Mouse (Mus musculus): Measurements from ENCODE around the gene Slc12a8.
"Not testable (repeated sequence)": the region's sequence is repeated elsewhere in the genome, so short reads cannot be mapped to it uniquely, and the experiment has no call there.

Slc12a8 gene

GRCm38 (mm10) chr16:33516807-33517565, at the start of gene Slc12a8:
Gene Slc12a8, plus strand, starts transcription at chr16:33517328.
- peak; percentile 82 for DNase-seq (ENCODE audit: low read depth, low spot score)

DNA sequence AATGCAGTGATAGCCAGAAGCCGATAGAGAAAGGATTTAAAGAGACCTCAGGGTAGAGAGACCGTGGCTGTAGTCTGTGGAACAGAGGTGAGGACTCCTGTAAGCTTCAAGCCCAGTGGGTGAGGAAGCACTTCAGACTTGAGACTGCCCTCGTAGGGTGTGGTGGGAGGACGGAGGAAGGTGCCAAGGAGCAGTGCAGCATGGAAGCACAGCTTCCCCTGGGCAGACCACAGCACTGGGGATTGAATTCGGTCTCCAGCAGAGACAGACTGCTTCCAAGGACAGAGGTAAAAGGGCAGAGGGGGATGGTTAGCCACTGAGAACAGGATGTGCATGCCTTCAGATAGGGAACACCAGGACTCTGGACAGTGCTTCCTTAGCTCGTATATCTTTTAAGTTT, 49.7 kb upstream of the Slc12a8 start:
- peak; percentile 75 for DNase-seq (ENCODE audit: low read depth, low spot score)

- DNase-seq (ENCODE audit: low read depth, low spot score), result no peak
Observed at GRCm38 (mm10) chr16:33469973-33470372, 47.2 kb upstream of the Slc12a8 start.

- DNase-seq (ENCODE audit: low read depth, low spot score), result no peak
Observed at GRCm38 (mm10) chr16:33474381-33474780, 42.7 kb upstream of the Slc12a8 start.

GRCm38 (mm10) chr16:33479926-33480325, 37.2 kb upstream of the Slc12a8 start:
- peak; percentile 86 for DNase-seq (ENCODE audit: low read depth, low spot score)

GRCm38 (mm10) chr16:33481148-33481547, 36.0 kb upstream of the Slc12a8 start:
- peak; percentile 52 for DNase-seq (ENCODE audit: low read depth, low spot score)

DNA sequence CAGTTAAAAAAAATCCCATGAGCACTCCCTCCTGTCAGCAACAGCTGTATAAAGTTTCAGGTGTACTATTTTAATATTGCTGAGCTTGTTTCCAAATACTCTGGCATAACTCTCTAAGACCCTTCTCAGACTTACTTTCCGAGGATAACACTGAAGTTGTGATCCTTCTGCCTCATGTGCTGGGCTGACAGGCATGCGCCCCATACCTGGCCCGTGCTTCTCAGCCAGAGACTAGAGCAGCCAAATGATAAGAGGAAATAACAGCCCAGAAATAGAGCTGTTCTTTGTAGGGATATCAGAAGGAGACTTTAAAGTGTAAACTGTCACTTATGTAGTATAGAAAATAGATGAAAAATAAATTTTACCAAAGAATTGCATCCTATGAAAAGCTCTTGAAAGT, 34.8 kb upstream of the Slc12a8 start:
- DNase-seq (ENCODE audit: low read depth, low spot score), result no peak

GRCm38 (mm10) chr16:33487709-33488108, 29.4 kb upstream of the Slc12a8 start:
- no peak for DNase-seq (ENCODE audit: low read depth, low spot score)

- no peak for DNase-seq (ENCODE audit: low read depth, low spot score)
Observed at GRCm38 (mm10) chr16:33494374-33494773, 22.8 kb upstream of the Slc12a8 start.

DNA sequence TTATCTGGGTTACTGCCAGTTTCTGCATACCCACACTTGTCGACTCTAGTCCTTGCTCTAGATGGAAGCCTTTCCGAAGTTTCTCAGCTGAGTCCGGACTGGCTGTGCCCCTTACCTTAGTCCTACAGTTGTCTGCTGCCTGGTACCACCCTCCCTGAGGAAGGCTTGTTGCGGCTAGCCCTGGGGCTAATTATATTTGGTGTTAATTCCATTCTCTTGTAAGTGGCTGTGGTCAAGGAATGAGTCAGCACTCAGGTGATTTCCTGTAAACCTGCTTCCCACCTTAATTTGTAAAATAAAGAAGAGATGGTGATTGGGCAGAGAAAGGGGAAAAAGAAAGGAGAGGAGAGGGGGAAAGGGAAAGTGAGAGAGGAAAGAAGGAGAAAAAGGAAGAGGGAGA, 9.0 kb upstream of the Slc12a8 start:
- peak; percentile 71 for DNase-seq (ENCODE audit: low read depth, low spot score)

DNA sequence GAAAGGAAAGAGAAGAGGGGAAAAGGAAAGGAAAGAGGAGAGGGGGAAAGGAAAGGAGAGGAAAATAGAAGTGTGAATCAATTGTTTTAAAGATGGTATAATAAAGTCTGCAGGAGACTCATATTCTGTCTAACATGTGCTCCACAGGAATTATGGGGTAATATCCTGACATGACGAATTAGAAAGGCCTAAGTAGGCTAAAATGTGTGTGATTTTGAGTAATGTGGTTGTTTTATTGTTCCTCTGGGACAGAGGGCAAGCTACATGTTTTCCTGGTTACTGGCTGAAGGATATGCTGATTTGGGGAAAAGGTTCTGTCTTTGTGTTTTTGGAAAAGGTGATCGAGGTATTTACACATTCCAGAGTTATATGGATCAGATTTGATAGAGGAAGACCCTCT, 7.9 kb upstream of the Slc12a8 start:
- DNase-seq (ENCODE audit: low read depth, low spot score), result not testable (repeated sequence)

- peak; percentile 82 for DNase-seq (ENCODE audit: low read depth, low spot score)
Observed at GRCm38 (mm10) chr16:33510856-33511255, 6.3 kb upstream of the Slc12a8 start.

- DNase-seq (ENCODE audit: low read depth, low spot score), result peak; percentile 30
Observed at GRCm38 (mm10) chr16:33512555-33512954, 4.6 kb upstream of the Slc12a8 start.

DNA sequence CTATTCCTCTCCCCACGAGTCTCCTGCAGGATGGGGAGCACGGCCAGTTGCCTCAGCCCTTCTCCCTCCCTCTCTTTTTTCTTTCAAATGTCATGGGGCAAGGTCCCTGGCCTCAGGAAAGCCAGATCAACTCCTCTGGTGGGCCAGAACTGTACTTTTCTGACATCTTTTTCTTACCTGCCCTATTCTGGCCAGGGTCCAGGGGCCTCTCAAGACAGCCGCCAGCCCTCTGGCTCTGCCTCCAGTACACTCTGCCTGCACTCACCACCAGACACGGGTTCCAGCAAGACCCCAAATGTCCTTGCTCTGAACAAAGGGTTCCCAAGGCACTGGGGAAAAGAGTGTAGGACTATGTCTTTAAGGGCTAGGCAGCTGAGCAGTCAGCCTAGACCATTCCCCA, 499 bp downstream of the Slc12a8 start:
- DNase-seq (ENCODE audit: low read depth, low spot score), result no peak

GRCm38 (mm10) chr16:33518236-33518635, 1.1 kb downstream of the Slc12a8 start:
- no peak for DNase-seq (ENCODE audit: low read depth, low spot score)

GRCm38 (mm10) chr16:33519916-33520568, 2.9 kb downstream of the Slc12a8 start:
- DNase-seq (ENCODE audit: low read depth, low spot score), result no peak

GRCm38 (mm10) chr16:33522516-33522915, 5.4 kb downstream of the Slc12a8 start:
- peak; percentile 58 for DNase-seq (ENCODE audit: low read depth, low spot score)

- no peak for DNase-seq (ENCODE audit: low read depth, low spot score)
Observed at GRCm38 (mm10) chr16:33523571-33523970, 6.4 kb downstream of the Slc12a8 start.

- peak; percentile 63 for DNase-seq (ENCODE audit: low read depth, low spot score)
Observed at GRCm38 (mm10) chr16:33529502-33530454, 12.7 kb downstream of the Slc12a8 start.

DNA sequence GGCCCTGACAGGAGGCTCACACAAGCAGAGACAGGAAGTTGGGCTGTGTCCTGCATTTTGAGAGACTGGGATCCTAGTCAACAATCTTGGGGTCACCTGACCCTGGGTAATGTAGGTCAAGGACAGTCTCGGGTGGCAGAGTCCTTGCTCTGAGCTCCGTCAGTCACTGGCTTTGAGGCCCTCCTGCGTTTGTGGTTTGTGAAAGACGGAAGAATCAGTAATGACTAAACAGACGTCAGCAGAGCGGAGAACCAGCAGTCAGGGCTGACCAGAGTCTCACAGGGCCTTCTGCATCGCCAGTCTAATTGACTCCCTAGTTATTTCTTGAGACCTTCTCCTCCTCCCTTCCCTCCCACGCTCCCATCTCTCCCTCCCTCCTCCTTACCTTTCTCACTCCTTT, 14.1 kb downstream of the Slc12a8 start:
- no peak for DNase-seq (ENCODE audit: low read depth, low spot score)

DNA sequence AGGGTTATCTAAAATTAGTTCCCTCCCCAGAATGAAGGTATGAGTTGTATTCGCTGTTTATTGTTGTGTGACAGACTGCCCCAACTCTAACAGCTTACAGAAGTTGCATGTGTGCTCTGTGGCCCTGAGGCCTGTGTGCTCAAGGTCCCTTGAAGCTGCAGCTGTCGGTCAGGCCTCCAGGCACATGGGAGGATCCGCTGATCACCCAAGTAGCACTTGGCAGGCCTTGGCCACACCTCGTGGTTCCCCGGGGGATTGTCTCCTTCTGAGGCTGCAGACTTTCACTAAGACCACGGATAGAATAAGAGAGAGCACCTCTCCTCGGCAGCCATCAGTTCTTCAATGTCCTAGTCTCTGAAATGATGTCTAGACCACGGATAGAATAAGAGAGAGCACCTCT, 19.3 kb downstream of the Slc12a8 start:
- no peak for DNase-seq (ENCODE audit: low read depth, low spot score)
